Mouse (Mus musculus): Measurements from ENCODE around the gene Pi4kb.
"Not testable (repeated sequence)": the region's sequence is repeated elsewhere in the genome, so short reads cannot be mapped to it uniquely, and the experiment has no call there.

The Pi4kb gene

GRCm38 (mm10) chr3:95016532-95017056 lies 42.1 kb downstream of the Pi4kb start:
- DNase-seq: no peak

- DNase-seq: no peak
Observed at GRCm38 (mm10) chr3:95018741-95019140, 44.2 kb downstream of the Pi4kb start.

GRCm38 (mm10) chr3:95020956-95021355 lies 46.4 kb downstream of the Pi4kb start:
- DNase-seq: not testable (repeated sequence)

GRCm38 (mm10) chr3:95024551-95024950 lies 50.0 kb downstream of the Pi4kb start:
- no peak for DNase-seq

GRCm38 (mm10) chr3:95025202-95025601 lies 50.7 kb downstream of the Pi4kb start:
- DNase-seq: no peak

- no peak for DNase-seq
Observed at GRCm38 (mm10) chr3:95027057-95027645, 52.6 kb downstream of the Pi4kb start.

GRCm38 (mm10) chr3:95027701-95028100 lies 53.2 kb downstream of the Pi4kb start:
- no peak for DNase-seq

GRCm38 (mm10) chr3:95028603-95029002 lies 54.1 kb downstream of the Pi4kb start:
- no peak for DNase-seq

GRCm38 (mm10) chr3:95029291-95029827 lies 54.8 kb downstream of the Pi4kb start:
- not testable (repeated sequence) for DNase-seq

- DNase-seq: no peak
Observed at GRCm38 (mm10) chr3:95029953-95030352, 55.4 kb downstream of the Pi4kb start.

GRCm38 (mm10) chr3:95041625-95042024 lies 67.1 kb downstream of the Pi4kb start:
- no peak for DNase-seq

- DNase-seq: peak; percentile 97 to 98
Observed at GRCm38 (mm10) chr3:95042166-95042837, 67.8 kb downstream of the Pi4kb start, which contains the start of gene Psmd4. Psmd4 (minus strand) TSS chr3:95042614.

- DNase-seq: no peak
Observed at GRCm38 (mm10) chr3:95042838-95043229, 68.3 kb downstream of the Pi4kb start.

GRCm38 (mm10) chr3:95043251-95043650 lies 68.7 kb downstream of the Pi4kb start:
- DNase-seq: no peak

- no peak for DNase-seq
Observed at GRCm38 (mm10) chr3:95046462-95047057, 72.0 kb downstream of the Pi4kb start.

- no peak for DNase-seq
Observed at GRCm38 (mm10) chr3:95047914-95048313, 73.4 kb downstream of the Pi4kb start.

GRCm38 (mm10) chr3:95052959-95053358 lies 78.4 kb downstream of the Pi4kb start:
- peak; percentile 45 to 55 for DNase-seq

GRCm38 (mm10) chr3:95053701-95054100 lies 79.2 kb downstream of the Pi4kb start:
- DNase-seq: peak; percentile 46 to 50

GRCm38 (mm10) chr3:95054481-95055260 lies 80.1 kb downstream of the Pi4kb start:
- DNase-seq: peak; percentile 40 to 44

- no peak for DNase-seq
Observed at GRCm38 (mm10) chr3:95056275-95056674, 81.7 kb downstream of the Pi4kb start.
